Mouse (Mus musculus): ENCODE results near the gene Supt5. TPM values are rescaled to one million over a fixed set of nuclear protein-coding genes. Genes with fewer than 3 reads are reported as not detected.

Supt5 gene
- polyA plus RNA-seq, 1 experiment = 245 TPM

GRCm38 (mm10) chr7:28359854-28360253 lies 21.3 kb upstream of the Supt5 start:
- WGBS = 98% methylated on average over 10 of the region's 10 CpGs
- peaks cover 39% of the 10 kb centered on the region for H3K36me3 ChIP-seq (ENCODE audit: control insufficient read depth, insufficient read depth, low read length)
- TF ChIP-seq CTCF (IDR thresholded peaks at IDR 0.05; ENCODE audit: borderline replicate concordance, control insufficient read depth, extremely low read depth, insufficient read depth, low read length, poor library complexity) (no peak), POLR2A (IDR thresholded peaks at IDR 0.05; ENCODE audit: control insufficient read depth, extremely low read depth, insufficient read depth, low read length, poor library complexity) (no peak)
- no peak for DNase-seq
- no peak overlapping the region for H3K27ac ChIP-seq (ENCODE audit: control insufficient read depth, insufficient read depth, low read length)
- no peak overlapping the region for H3K4me3 ChIP-seq (ENCODE audit: control insufficient read depth, insufficient read depth, low read length)
- H3K4me1 ChIP-seq (replicated peaks; ENCODE audit: control insufficient read depth, insufficient read depth, low read length) = peaks cover 6% of the 10 kb centered on the region
- no peaks in the 10 kb centered on the region for H3K27me3 ChIP-seq (ENCODE audit: control insufficient read depth, insufficient read depth, low read length)

GRCm38 (mm10) chr7:28358431-28358830 lies 19.9 kb upstream of the Supt5 start:
- H3K27me3 ChIP-seq (ENCODE audit: control insufficient read depth, insufficient read depth, low read length) = no peaks in the 10 kb centered on the region
- no peak overlapping the region for H3K27ac ChIP-seq (ENCODE audit: control insufficient read depth, insufficient read depth, low read length)
- H3K4me1 ChIP-seq (replicated peaks; ENCODE audit: control insufficient read depth, insufficient read depth, low read length) = peaks cover 6% of the 10 kb centered on the region
- no peak for DNase-seq
- 87% methylated on average over 7 of the region's 7 CpGs for whole genome bisulfite sequencing
- peaks cover 37% of the 10 kb centered on the region for H3K36me3 ChIP-seq (ENCODE audit: control insufficient read depth, insufficient read depth, low read length)
- no peak overlapping the region for H3K4me3 ChIP-seq (ENCODE audit: control insufficient read depth, insufficient read depth, low read length)
- TF ChIP-seq CTCF (IDR thresholded peaks at IDR 0.05; ENCODE audit: borderline replicate concordance, control insufficient read depth, extremely low read depth, insufficient read depth, low read length, poor library complexity) (no peak), POLR2A (IDR thresholded peaks at IDR 0.05; ENCODE audit: control insufficient read depth, extremely low read depth, insufficient read depth, low read length, poor library complexity) (no peak)

GRCm38 (mm10) chr7:28357984-28358383 lies 19.4 kb upstream of the Supt5 start:
- WGBS = 61% methylated on average over 5 of the region's 5 CpGs
- DNase-seq = no peak
- Histone ChIP-seq H3K27me3 (ENCODE audit: control insufficient read depth, insufficient read depth, low read length) (no peaks in the 10 kb centered on the region), H3K36me3 (ENCODE audit: control insufficient read depth, insufficient read depth, low read length) (peaks cover 41% of the 10 kb centered on the region), H3K4me3 (ENCODE audit: control insufficient read depth, insufficient read depth, low read length) (no peak overlapping the region), H3K4me1 (replicated peaks; ENCODE audit: control insufficient read depth, insufficient read depth, low read length) (peaks cover 6% of the 10 kb centered on the region), H3K27ac (ENCODE audit: control insufficient read depth, insufficient read depth, low read length) (no peak overlapping the region)
- TF ChIP-seq POLR2A (IDR thresholded peaks at IDR 0.05; ENCODE audit: control insufficient read depth, extremely low read depth, insufficient read depth, low read length, poor library complexity) = no peak
- no peak for TF ChIP-seq CTCF (IDR thresholded peaks at IDR 0.05; ENCODE audit: borderline replicate concordance, control insufficient read depth, extremely low read depth, insufficient read depth, low read length, poor library complexity)

GRCm38 (mm10) chr7:28356981-28357380 lies 18.4 kb upstream of the Supt5 start:
- DNase-seq = no peak
- no peak for TF ChIP-seq CTCF (IDR thresholded peaks at IDR 0.05; ENCODE audit: borderline replicate concordance, control insufficient read depth, extremely low read depth, insufficient read depth, low read length, poor library complexity)
- no peak for TF ChIP-seq POLR2A (IDR thresholded peaks at IDR 0.05; ENCODE audit: control insufficient read depth, extremely low read depth, insufficient read depth, low read length, poor library complexity)
- WGBS = 92% methylated on average over 5 of the region's 5 CpGs

GRCm38 (mm10) chr7:28355221-28355620 lies 16.7 kb upstream of the Supt5 start:
- 46% methylated on average over 3 of the region's 3 CpGs for WGBS
- Histone ChIP-seq H3K4me1 (replicated peaks; ENCODE audit: control insufficient read depth, insufficient read depth, low read length) (peaks cover 11% of the 10 kb centered on the region), H3K36me3 (ENCODE audit: control insufficient read depth, insufficient read depth, low read length) (peaks cover 21% of the 10 kb centered on the region), H3K27me3 (ENCODE audit: control insufficient read depth, insufficient read depth, low read length) (no peaks in the 10 kb centered on the region), H3K27ac (ENCODE audit: control insufficient read depth, insufficient read depth, low read length) (peak overlapping the region; percentile 60), H3K4me3 (ENCODE audit: control insufficient read depth, insufficient read depth, low read length) (no peak overlapping the region)
- no peak for TF ChIP-seq POLR2A (IDR thresholded peaks at IDR 0.05; ENCODE audit: control insufficient read depth, extremely low read depth, insufficient read depth, low read length, poor library complexity)
- TF ChIP-seq CTCF (IDR thresholded peaks at IDR 0.05; ENCODE audit: borderline replicate concordance, control insufficient read depth, extremely low read depth, insufficient read depth, low read length, poor library complexity) = no peak
- peak; percentile 60 for DNase-seq

More at GRCm38 (mm10) chr7:28356981-28357380, 18.4 kb upstream of the Supt5 start:
- H3K4me3 ChIP-seq (ENCODE audit: control insufficient read depth, insufficient read depth, low read length) = no peak overlapping the region
- H3K36me3 ChIP-seq (ENCODE audit: control insufficient read depth, insufficient read depth, low read length) = peaks cover 36% of the 10 kb centered on the region
- H3K4me1 ChIP-seq (replicated peaks; ENCODE audit: control insufficient read depth, insufficient read depth, low read length) = peaks cover 6% of the 10 kb centered on the region
- H3K27me3 ChIP-seq (ENCODE audit: control insufficient read depth, insufficient read depth, low read length) = no peaks in the 10 kb centered on the region
- H3K27ac ChIP-seq (ENCODE audit: control insufficient read depth, insufficient read depth, low read length) = no peak overlapping the region

GRCm38 (mm10) chr7:28354596-28354995 lies 16.1 kb upstream of the Supt5 start:
- WGBS = 98% methylated on average over 3 of the region's 3 CpGs
- TF ChIP-seq POLR2A (IDR thresholded peaks at IDR 0.05; ENCODE audit: control insufficient read depth, extremely low read depth, insufficient read depth, low read length, poor library complexity) = no peak
- no peak for TF ChIP-seq CTCF (IDR thresholded peaks at IDR 0.05; ENCODE audit: borderline replicate concordance, control insufficient read depth, extremely low read depth, insufficient read depth, low read length, poor library complexity)
- no peaks in the 10 kb centered on the region for H3K27me3 ChIP-seq (ENCODE audit: control insufficient read depth, insufficient read depth, low read length)
- H3K4me3 ChIP-seq (ENCODE audit: control insufficient read depth, insufficient read depth, low read length) = no peak overlapping the region
- no peak for DNase-seq
- H3K36me3 ChIP-seq (ENCODE audit: control insufficient read depth, insufficient read depth, low read length) = peaks cover 15% of the 10 kb centered on the region
- H3K4me1 ChIP-seq (replicated peaks; ENCODE audit: control insufficient read depth, insufficient read depth, low read length) = peaks cover 16% of the 10 kb centered on the region
- no peak overlapping the region for H3K27ac ChIP-seq (ENCODE audit: control insufficient read depth, insufficient read depth, low read length)

GRCm38 (mm10) chr7:28354113-28354581 lies 15.6 kb upstream of the Supt5 start:
- no peak for DNase-seq
- Histone ChIP-seq H3K27me3 (ENCODE audit: control insufficient read depth, insufficient read depth, low read length) (no peaks in the 10 kb centered on the region), H3K27ac (ENCODE audit: control insufficient read depth, insufficient read depth, low read length) (no peak overlapping the region), H3K4me3 (ENCODE audit: control insufficient read depth, insufficient read depth, low read length) (no peak overlapping the region), H3K36me3 (ENCODE audit: control insufficient read depth, insufficient read depth, low read length) (peaks cover 12% of the 10 kb centered on the region), H3K4me1 (replicated peaks; ENCODE audit: control insufficient read depth, insufficient read depth, low read length) (peaks cover 16% of the 10 kb centered on the region)
- WGBS = 91% methylated on average over 3 of the region's 3 CpGs
- TF ChIP-seq POLR2A (IDR thresholded peaks at IDR 0.05; ENCODE audit: control insufficient read depth, extremely low read depth, insufficient read depth, low read length, poor library complexity) (no peak), CTCF (IDR thresholded peaks at IDR 0.05; ENCODE audit: borderline replicate concordance, control insufficient read depth, extremely low read depth, insufficient read depth, low read length, poor library complexity) (no peak)

All from thymus, adult 2 months (tissue).